8 mouse cellular contexts compared by ENCODE assay signal in the genomic region with DNA sequence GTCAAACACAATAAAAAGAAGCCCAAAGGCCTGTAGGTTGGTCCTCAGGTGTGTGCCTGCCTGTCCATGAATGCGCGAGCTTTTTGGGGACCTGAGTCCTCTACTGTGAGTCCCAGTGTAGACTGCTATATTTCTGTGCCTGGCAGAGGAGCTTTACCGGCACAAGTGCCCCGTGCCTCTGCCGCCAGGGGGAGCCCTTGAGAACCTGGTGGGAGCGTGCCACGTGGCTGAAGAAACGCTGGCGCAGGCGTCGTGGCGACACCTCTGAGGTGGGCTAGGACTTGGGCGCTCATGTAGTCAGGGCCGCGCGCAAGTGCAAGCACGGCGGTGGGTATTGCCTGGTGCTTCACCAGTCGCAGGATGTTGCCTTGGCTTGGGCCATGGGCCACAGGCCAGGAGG. TPM values are rescaled to one million over a fixed set of nuclear protein-coding genes. Genes with fewer than 3 reads are reported as not detected.
A peak's percentile ranks its signal among the peaks of the same experiment; 100 is the strongest.
DNase-seq lines count a peak whose midpoint lies in the region; ATAC-seq and TF ChIP-seq lines count a peak whose summit lies in the region.

A gene (plus strand): TSS at position 281 of the 400 bp plus-strand sequence.

- DNase-seq in forebrain, postnatal 0 days, result no peak
- DNase-seq in 416B (ENCODE audit: low read depth), result peak; percentile 32
- peak; percentile 58 for DNase-seq in adrenal gland, postnatal 10 days
- no peak for DNase-seq in liver, embryonic 11.5 days (ENCODE audit: low spot score)
- peak; percentile 66 to 88 for DNase-seq in spleen, postnatal 4 days (ENCODE audit: low spot score in 2 of 2)
- no peak for DNase-seq in embryo, embryonic 10.5 days (ENCODE audit: low spot score)
- DNase-seq in right cerebral cortex, postnatal 25 days, result no peak

- H3K36me3 ChIP-seq in forebrain, postnatal 0 days (ENCODE audit: insufficient read depth), result peaks cover 49% of the 10 kb centered on the region
- H3K36me3 ChIP-seq in forebrain, embryonic 15.5 days, result peaks cover 52% of the 10 kb centered on the region
- H3K36me3 ChIP-seq in liver, embryonic 11.5 days (ENCODE audit: control insufficient read depth, insufficient read depth, low read length), result peaks cover 40% of the 10 kb centered on the region

- 87% methylated on average over 19 of the region's 19 CpGs for WGBS in forebrain, postnatal 0 days
- 88% methylated on average over 19 of the region's 19 CpGs for WGBS in forebrain, embryonic 15.5 days
- WGBS in liver, embryonic 11.5 days, result 83% methylated on average over 19 of the region's 19 CpGs

- H3K4me3 ChIP-seq in forebrain, postnatal 0 days (ENCODE audit: low read depth, low read length), result no peak within 1 kb of the TSS
- H3K4me3 ChIP-seq in forebrain, embryonic 15.5 days, result no peak within 1 kb of the TSS
- no peak within 1 kb of the TSS for H3K4me3 ChIP-seq in liver, embryonic 11.5 days (ENCODE audit: low read depth, low read length)

- no peak for ATAC-seq in forebrain, postnatal 0 days
- ATAC-seq in forebrain, embryonic 15.5 days (replicated peaks), result no peak
- no peak for ATAC-seq in liver, embryonic 11.5 days (replicated peaks; ENCODE audit: low FRiP score)

- no peak within 1 kb of the TSS for H3K4me2 ChIP-seq in forebrain, postnatal 0 days (ENCODE audit: low read depth)
- H3K4me2 ChIP-seq in forebrain, embryonic 15.5 days (replicated peaks), result no peak within 1 kb of the TSS
- no peak within 1 kb of the TSS for H3K4me2 ChIP-seq in liver, embryonic 11.5 days

- no peak within 1 kb of the TSS for H3K9ac ChIP-seq in forebrain, postnatal 0 days
- no peak within 1 kb of the TSS for H3K9ac ChIP-seq in forebrain, embryonic 15.5 days (replicated peaks)
- no peak within 1 kb of the TSS for H3K9ac ChIP-seq in liver, embryonic 11.5 days (ENCODE audit: low read depth, low read length)

- H3K4me1 ChIP-seq in forebrain, postnatal 0 days (ENCODE audit: insufficient read depth), result no peaks in the 10 kb centered on the region
- H3K4me1 ChIP-seq in forebrain, embryonic 15.5 days, result peaks cover 9% of the 10 kb centered on the region
- peaks cover 13% of the 10 kb centered on the region for H3K4me1 ChIP-seq in liver, embryonic 11.5 days (replicated peaks; ENCODE audit: control insufficient read depth, insufficient read depth, low read length)

- peaks cover 9% of the 10 kb centered on the region for H3K27me3 ChIP-seq in forebrain, postnatal 0 days (ENCODE audit: insufficient read depth, low read length)
- H3K27me3 ChIP-seq in forebrain, embryonic 15.5 days, result peaks cover 25% of the 10 kb centered on the region
- H3K27me3 ChIP-seq in liver, embryonic 11.5 days (replicated peaks; ENCODE audit: control insufficient read depth, insufficient read depth, low read length), result peaks cover 17% of the 10 kb centered on the region

- no peaks in the 10 kb centered on the region for H3K9me3 ChIP-seq in forebrain, postnatal 0 days (ENCODE audit: low read length)
- H3K9me3 ChIP-seq in forebrain, embryonic 15.5 days, result no peaks in the 10 kb centered on the region
- no peaks in the 10 kb centered on the region for H3K9me3 ChIP-seq in liver, embryonic 11.5 days (ENCODE audit: control insufficient read depth, low read length)

- H3K27ac ChIP-seq in forebrain, postnatal 0 days (ENCODE audit: low read depth, low read length), result no peak within 1 kb of the TSS
- no peak within 1 kb of the TSS for H3K27ac ChIP-seq in forebrain, embryonic 15.5 days (replicated peaks)
- no peak within 1 kb of the TSS for H3K27ac ChIP-seq in liver, embryonic 11.5 days (ENCODE audit: low read depth, low read length)

- TF ChIP-seq CTCF in forebrain, postnatal 0 days (IDR thresholded peaks at IDR 0.05; ENCODE audit: low read depth), result peak; percentile 25

RNA-seq across cellular contexts. Expression of the gene that starts here (rescaled TPM):
- total RNA-seq in forebrain, postnatal 0 days (2014; rRNA removed), result 4.4 and 4.6 TPM in 2 replicates
- polyA plus RNA-seq in forebrain, postnatal 0 days (2015; fragmentation: Nextera tagmentation; extraction: Ambion mirVana), result 1.8 TPM in 2 replicates
- 4.5 and 8.5 TPM in 2 replicates for polyA plus RNA-seq in forebrain, embryonic 15.5 days (2015; fragmentation: Nextera tagmentation; extraction: Ambion mirVana)
- total RNA-seq in adrenal gland, postnatal 10 days (2021), result 1 to 10 TPM; 4.2 to 9.7 TPM
- polyA plus RNA-seq in liver, embryonic 11.5 days (2014; fragmentation: Nextera tagmentation; extraction: Ambion mirVana), result 7.1 and 11.9 TPM in 2 replicates

Comparison
In these comparisons a context has a peak if more than half of its experiments do, and no peak if none do; other contexts are left out.
1. DNase-seq: peak in 416B (single experiment), adrenal gland, postnatal 10 days (single experiment) and spleen, postnatal 4 days (2 of 2); none in forebrain, postnatal 0 days (single experiment), liver, embryonic 11.5 days (single experiment), embryo, embryonic 10.5 days (single experiment) and right cerebral cortex, postnatal 25 days (single experiment).